Mouse (Mus musculus) forebrain, embryonic 14.5 days (tissue): ENCODE measurements around the gene Olfr764-ps1. TPM values are rescaled to one million over a fixed set of nuclear protein-coding genes. Genes with fewer than 3 reads are reported as not detected.
"Not testable (repeated sequence)": the region's sequence is repeated elsewhere in the genome, so short reads cannot be mapped to it uniquely, and the experiment has no call there.

Experiments used
- ATAC-seq: fragments of 200-750 bp; cut with Nextera tagmentation; 2 replicates; pipeline ENCODE4 v1.8.0; 2017; ENCODE audit warnings: mild to moderate bottlenecking, moderate library complexity
- DNase-seq: peaks from one replicate; pipeline ENCODE4 v3.0.0-alpha.2; 2015; ENCODE audit warnings: low spot score
- H3K27ac ChIP-seq: fragments of 300-500 bp; sonication (generic); 2 replicates; pipeline ENCODE4 v1.5.1; 2014; ENCODE audit warnings: low read depth, mild to moderate bottlenecking, control low read depth, low read length, moderate library complexity
- H3K27me3 ChIP-seq: fragments of 300-500 bp; sonication (generic); replicated peaks from 2 replicates; pipeline ENCODE4 v1.6.1; 2014; ENCODE audit warnings: low read length, control low read depth, mixed read lengths; ENCODE audit not compliant: control insufficient read depth, insufficient read depth
- H3K36me3 ChIP-seq: fragments of 300-500 bp; sonication (generic); 2 replicates; pipeline ENCODE4 v1.6.1; 2014; ENCODE audit warnings: low read length, control low read depth; ENCODE audit not compliant: control insufficient read depth, insufficient read depth
- H3K4me1 ChIP-seq: fragments of 300-500 bp; sonication (generic); 2 replicates; pipeline ENCODE4 v1.6.1; 2014; ENCODE audit warnings: antibody characterized with exemption, low read length, control low read depth; ENCODE audit not compliant: control insufficient read depth, insufficient read depth
- H3K4me2 ChIP-seq: fragments of 300-500 bp; sonication (generic); 2 replicates; pipeline ENCODE4 v1.6.1; 2014; ENCODE audit warnings: mild to moderate bottlenecking, control low read depth, low read length
- H3K4me3 ChIP-seq: fragments of 300-500 bp; sonication (generic); 2 replicates; pipeline ENCODE4 v1.5.1; 2014; ENCODE audit warnings: low read depth, low read length, control low read depth
- H3K9ac ChIP-seq: fragments of 300-500 bp; sonication (generic); 2 replicates; pipeline ENCODE4 v1.6.1; 2014; ENCODE audit warnings: mild to moderate bottlenecking, low read length, control low read depth, moderate library complexity
- H3K9me3 ChIP-seq: fragments of 300-500 bp; sonication (generic); replicated peaks from 2 replicates; pipeline ENCODE4 v1.6.1; 2016; ENCODE audit warnings: low read length, control low read depth, mixed read lengths; ENCODE audit not compliant: control insufficient read depth
- WGBS: fragments of 180-500 bp; shearing (Covaris S2); extraction: QIAGEN DNeasy Blood & Tissue Kit; methylation state at CpG from one replicate; pipeline ENCODE4 v1.1.7; 2014; 5-methylcytosine and 5-hydroxymethylcytosine counted together
- polyA plus RNA-seq: library from polyadenylated mRNA; unstranded; fragments of >200 nt; fragmentation: Nextera tagmentation; extraction: Ambion mirVana; gene quantifications from 2 replicates; pipeline ENCODE4 v1.2.1, GENCODE M21; 2014

Olfr764-ps1 gene
- not detected in 2 replicates for polyA plus RNA-seq

DNA sequence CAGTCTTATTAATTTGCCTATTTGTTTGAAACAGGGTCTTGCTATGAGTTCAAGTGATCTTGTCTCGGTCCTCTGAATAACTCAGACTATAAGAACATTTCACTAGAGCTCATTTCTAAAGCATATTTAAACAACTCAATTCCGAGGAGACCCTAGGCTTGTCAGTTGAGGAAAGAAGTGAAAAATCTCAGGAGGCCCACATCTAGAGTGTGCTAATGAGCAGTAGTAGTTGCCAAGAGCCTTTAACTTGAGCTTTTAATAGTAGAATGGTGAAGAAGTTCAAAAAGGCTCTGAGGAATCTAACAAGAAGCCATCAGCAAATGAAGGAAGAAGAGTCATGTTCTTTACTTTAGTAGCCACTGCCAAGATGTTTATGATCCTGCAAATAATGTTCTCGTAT, at the start of gene Olfr764-ps1:
TSS of gene Olfr764-ps1 (minus strand) at position 101 of the 400 bp plus-strand sequence.
- no peaks in the 10 kb centered on the region for H3K9me3 ChIP-seq
- no peak for ATAC-seq
- DNase-seq: no peak
- WGBS: 79% methylated on average over 3 of the region's 3 CpGs
- H3K27ac ChIP-seq: no peak within 1 kb of the TSS
- no peaks in the 10 kb centered on the region for H3K27me3 ChIP-seq
- H3K4me1 ChIP-seq: no peaks in the 10 kb centered on the region
- no peak within 1 kb of the TSS for H3K4me2 ChIP-seq
- no peak within 1 kb of the TSS for H3K9ac ChIP-seq
- H3K4me3 ChIP-seq: no peak within 1 kb of the TSS
- no peaks in the 10 kb centered on the region for H3K36me3 ChIP-seq

DNA sequence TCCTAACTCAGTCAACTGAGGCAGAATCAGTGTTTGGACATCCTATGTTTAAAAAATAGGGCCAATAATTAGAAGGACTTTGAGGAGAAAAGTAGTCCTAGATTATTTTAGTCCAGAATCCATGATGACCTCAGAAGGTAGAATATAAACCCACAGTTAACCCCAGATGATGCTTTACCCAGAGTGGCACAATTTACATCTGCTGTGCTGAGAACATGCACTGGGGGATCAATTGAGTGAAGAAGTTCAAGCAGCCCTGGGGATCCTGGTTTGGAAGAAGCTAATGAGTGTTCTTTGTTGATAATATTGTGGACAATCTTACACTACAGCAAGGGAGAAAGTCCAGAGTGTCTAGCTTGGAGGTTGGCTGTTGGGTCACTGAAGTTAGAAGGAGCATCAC, 43.1 kb upstream of the Olfr764-ps1 start, which contains the start of gene Olfr767:
TSS of gene Olfr767 (minus strand) at position 101 of the 400 bp plus-strand sequence.
- H3K9me3 ChIP-seq, ATAC-seq, H3K9ac ChIP-seq, DNase-seq, H3K27me3 ChIP-seq, H3K27ac ChIP-seq, H3K4me2 ChIP-seq, H3K36me3 ChIP-seq, H3K4me3 ChIP-seq, H3K4me1 ChIP-seq: not testable (repeated sequence)

- Histone ChIP-seq H3K36me3 (no peaks in the 10 kb centered on the region), H3K9ac (no peak within 1 kb of the TSS), H3K9me3 (no peaks in the 10 kb centered on the region), H3K4me3 (no peak within 1 kb of the TSS), H3K27me3 (no peaks in the 10 kb centered on the region), H3K4me1 (no peaks in the 10 kb centered on the region), H3K4me2 (no peak within 1 kb of the TSS), H3K27ac (no peak within 1 kb of the TSS)
- WGBS: 51% methylated on average over 2 of the region's 2 CpGs
- DNase-seq: peak; percentile 0
- no peak for ATAC-seq
Measured at GRCm38 (mm10) chr10:129068877-129069276, 29.2 kb upstream of the Olfr764-ps1 start, which contains the start of gene Olfr766-ps1. Gene Olfr766-ps1, minus strand, starts transcription at chr10:129068977.

DNA sequence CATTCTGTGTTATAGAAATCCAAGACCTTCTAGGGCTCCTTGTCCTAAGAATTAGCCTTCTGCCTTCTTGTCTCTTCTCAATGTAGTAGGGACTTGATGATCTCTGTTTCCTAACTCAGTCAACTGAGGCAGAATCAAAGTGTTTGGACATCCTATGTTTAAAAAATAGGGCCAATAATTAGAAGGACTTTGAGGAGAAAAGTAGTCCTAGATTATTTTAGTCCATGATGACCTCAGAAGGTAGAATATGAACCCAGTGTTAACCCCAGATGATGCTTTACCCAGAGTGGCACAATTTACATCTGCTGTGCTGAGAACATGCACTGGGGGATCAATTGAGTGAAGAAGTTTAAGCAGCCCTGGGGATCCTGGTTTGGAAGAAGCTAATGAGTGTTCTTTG, 10.2 kb upstream of the Olfr764-ps1 start, which contains the start of gene Olfr765:
TSS of gene Olfr765 (minus strand) at position 101 of the 400 bp plus-strand sequence.
- H3K9me3 ChIP-seq, H3K36me3 ChIP-seq, H3K4me1 ChIP-seq, H3K9ac ChIP-seq, H3K27me3 ChIP-seq, H3K4me3 ChIP-seq, H3K4me2 ChIP-seq, DNase-seq, ATAC-seq, H3K27ac ChIP-seq: not testable (repeated sequence)

DNA sequence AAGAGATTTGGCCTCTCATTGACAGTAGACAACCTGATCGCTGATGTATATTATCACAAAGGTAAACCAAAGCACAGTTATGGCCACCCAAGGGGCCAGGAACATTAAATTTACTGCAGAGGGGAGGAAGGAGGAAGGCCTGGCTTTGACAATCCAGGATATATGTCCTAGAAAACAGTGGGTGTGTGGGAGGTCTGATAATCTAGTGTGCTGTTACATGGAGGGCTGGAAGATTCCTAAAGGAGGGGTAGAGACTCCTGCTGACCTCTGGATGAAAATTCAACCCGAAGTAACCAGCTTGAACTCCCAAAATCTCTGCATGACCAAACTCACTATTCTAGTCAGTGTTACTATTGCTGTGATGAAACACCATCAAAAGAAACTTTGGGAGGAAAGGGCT, 11.4 kb downstream of the Olfr764-ps1 start:
- no peak overlapping the region for H3K4me2 ChIP-seq
- H3K4me3 ChIP-seq: no peak overlapping the region
- 86% methylated on average over 2 of the region's 2 CpGs for WGBS

GRCm38 (mm10) chr10:129026018-129026662, 13.6 kb downstream of the Olfr764-ps1 start:
- WGBS: 57% methylated on average over 3 of the region's 3 CpGs
- H3K4me1 ChIP-seq: no peaks in the 10 kb centered on the region
- H3K9me3 ChIP-seq: no peaks in the 10 kb centered on the region

More for the DNA sequence above, 11.4 kb downstream of the Olfr764-ps1 start:
- Histone ChIP-seq H3K9ac (no peak overlapping the region), H3K27ac (no peak overlapping the region), H3K36me3 (no peaks in the 10 kb centered on the region), H3K9me3 (no peaks in the 10 kb centered on the region), H3K4me1 (no peaks in the 10 kb centered on the region), H3K27me3 (no peaks in the 10 kb centered on the region)
- DNase-seq (no peak), ATAC-seq (no peak)

GRCm38 (mm10) chr10:129023319-129023718, 16.4 kb downstream of the Olfr764-ps1 start:
- no peaks in the 10 kb centered on the region for H3K9me3 ChIP-seq
- ATAC-seq: no peak

More at GRCm38 (mm10) chr10:129026018-129026662, 13.6 kb downstream of the Olfr764-ps1 start:
- Histone ChIP-seq H3K4me3 (no peak overlapping the region), H3K4me2 (no peak overlapping the region), H3K27me3 (no peaks in the 10 kb centered on the region), H3K27ac (no peak overlapping the region), H3K9ac (no peak overlapping the region), H3K36me3 (no peaks in the 10 kb centered on the region)
- peak; percentile 66 for DNase-seq
- peak; percentile 80 for ATAC-seq

DNA sequence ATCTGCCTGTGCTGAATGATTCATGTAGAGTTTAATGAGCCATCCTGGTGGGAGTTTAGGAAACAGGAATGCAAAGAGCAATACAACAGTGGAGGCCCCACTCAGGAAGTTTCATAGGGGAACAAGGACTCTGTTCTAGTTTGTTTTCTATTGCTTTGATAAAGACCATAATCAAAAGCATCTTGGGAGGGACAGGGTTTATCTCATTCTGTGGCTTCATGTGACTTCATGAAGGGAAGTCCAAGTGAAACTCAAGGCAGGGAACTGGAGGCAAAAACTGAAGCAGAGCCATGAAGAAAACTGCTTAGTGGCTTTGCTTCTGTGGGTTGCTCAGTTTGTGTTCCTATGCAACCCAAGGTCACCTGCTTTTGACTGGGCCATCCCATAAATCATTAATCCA, 25.2 kb downstream of the Olfr764-ps1 start:
- no peaks in the 10 kb centered on the region for H3K36me3 ChIP-seq
- no peak overlapping the region for H3K4me2 ChIP-seq
- DNase-seq: no peak
- H3K4me1 ChIP-seq: no peaks in the 10 kb centered on the region
- no peaks in the 10 kb centered on the region for H3K9me3 ChIP-seq
- H3K9ac ChIP-seq: no peak overlapping the region
- H3K27ac ChIP-seq: no peak overlapping the region
- no peak overlapping the region for H3K4me3 ChIP-seq
- no peaks in the 10 kb centered on the region for H3K27me3 ChIP-seq
- ATAC-seq: no peak

More at GRCm38 (mm10) chr10:129023319-129023718, 16.4 kb downstream of the Olfr764-ps1 start:
- H3K36me3 ChIP-seq: no peaks in the 10 kb centered on the region
- no peak overlapping the region for H3K4me3 ChIP-seq
- peak; percentile 4 for DNase-seq
- no peaks in the 10 kb centered on the region for H3K4me1 ChIP-seq
- H3K27ac ChIP-seq: no peak overlapping the region
- H3K4me2 ChIP-seq: no peak overlapping the region
- H3K9ac ChIP-seq: no peak overlapping the region
- H3K27me3 ChIP-seq: no peaks in the 10 kb centered on the region

- not testable (repeated sequence) for H3K9me3 ChIP-seq, H3K9ac ChIP-seq, H3K27ac ChIP-seq, H3K4me2 ChIP-seq, H3K4me1 ChIP-seq, ATAC-seq, DNase-seq, H3K27me3 ChIP-seq, H3K4me3 ChIP-seq, H3K36me3 ChIP-seq
- WGBS: 47% methylated on average over 2 of the region's 5 CpGs
Measured at GRCm38 (mm10) chr10:129011511-129011910, 28.2 kb downstream of the Olfr764-ps1 start.
